Mouse (Mus musculus) cerebellum, adult 9-10 months (tissue): ENCODE data around the gene Susd1.

Experiments
- DNase-seq: peaks from one replicate; pipeline ENCODE4 v3.0.0; 2022

The Susd1 gene

DNA sequence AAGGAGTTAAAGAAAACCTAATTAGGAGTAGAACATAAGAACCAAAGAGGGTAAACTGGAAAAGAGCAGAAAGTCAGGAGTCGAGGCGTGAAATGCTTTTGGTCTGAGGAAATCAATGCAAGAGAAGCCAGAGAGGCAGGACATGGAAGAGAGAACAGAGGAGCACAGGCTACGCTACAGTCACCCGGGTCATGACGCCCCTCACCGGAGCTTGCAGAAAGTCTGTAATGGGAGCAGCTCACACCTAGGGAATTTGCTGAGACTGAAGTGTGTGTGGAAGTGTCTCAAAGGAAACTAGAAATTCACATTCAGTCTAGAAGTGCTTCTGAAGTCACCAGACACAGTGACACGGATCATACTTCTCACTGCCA lies 102.0 kb downstream of the Susd1 start:
- no peak for DNase-seq

GRCm38 (mm10) chr4:59335616-59336438 lies 102.6 kb downstream of the Susd1 start:
- no peak for DNase-seq

- no peak for DNase-seq
Measured at GRCm38 (mm10) chr4:59335101-59335500, 103.3 kb downstream of the Susd1 start.

DNA sequence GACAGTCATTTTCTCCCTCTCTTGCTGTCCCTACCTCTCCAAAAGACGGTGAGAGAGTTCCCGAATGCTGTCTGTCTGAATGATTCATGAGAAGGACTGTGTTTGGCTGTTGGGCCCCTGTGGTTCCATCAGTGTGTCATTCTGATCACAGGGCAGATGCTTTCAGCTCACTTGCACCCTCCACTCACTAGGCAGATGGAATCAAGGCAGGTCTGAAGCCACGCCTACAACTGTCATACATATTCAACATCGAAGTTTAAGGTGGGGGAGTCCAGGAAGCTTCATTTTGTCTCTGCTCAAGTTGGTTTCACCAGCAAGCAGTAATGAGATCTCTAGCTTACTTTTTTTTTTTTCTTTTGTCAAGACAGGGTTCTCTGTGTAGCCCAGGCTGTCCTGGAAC lies 104.2 kb downstream of the Susd1 start:
- DNase-seq, result no peak

DNA sequence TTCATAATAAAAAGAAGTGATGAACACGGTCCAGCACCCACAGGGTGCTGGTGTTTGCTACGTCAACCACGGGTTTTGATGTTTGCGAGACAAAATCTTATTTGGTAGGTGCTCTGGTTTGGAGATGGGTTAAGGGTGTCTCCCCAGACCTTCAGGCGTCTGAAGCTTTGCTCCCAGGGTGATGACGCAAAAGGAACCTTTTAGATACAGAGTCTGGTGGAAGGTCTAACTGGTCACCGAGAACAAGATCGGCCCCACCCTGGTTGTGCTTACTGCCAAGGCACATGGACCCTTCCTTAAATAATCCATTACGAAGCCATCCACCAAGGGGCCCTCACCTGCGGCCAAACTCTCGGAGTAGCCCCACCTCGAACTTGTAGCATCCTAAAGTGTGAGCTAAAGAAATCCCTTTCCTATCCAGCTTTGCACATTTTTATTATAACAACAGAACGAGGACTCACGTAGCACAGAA lies 105.0 kb downstream of the Susd1 start:
- DNase-seq, result no peak

GRCm38 (mm10) chr4:59332691-59333423 lies 105.6 kb downstream of the Susd1 start:
- no peak for DNase-seq

GRCm38 (mm10) chr4:59332089-59332488 lies 106.3 kb downstream of the Susd1 start:
- no peak for DNase-seq

DNA sequence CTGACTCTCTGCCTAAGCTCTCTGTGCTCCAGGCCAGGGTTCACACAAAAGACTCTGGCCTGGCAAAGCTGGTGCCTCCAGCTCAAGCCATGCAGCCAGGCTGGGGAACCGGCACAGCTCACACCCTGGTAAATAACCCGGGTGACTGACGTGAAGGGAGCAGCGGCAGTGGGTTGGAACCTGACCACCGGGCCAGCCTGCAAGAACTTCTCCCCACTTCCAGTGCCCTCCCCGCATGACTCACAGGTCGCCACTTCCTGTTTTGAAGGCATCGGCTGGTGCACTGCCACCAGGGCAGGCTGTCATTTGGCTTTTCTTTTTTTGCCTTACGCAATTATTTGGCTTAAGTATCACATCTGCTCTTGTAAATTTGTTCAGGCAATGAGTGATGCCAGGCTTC lies 106.8 kb downstream of the Susd1 start:
- DNase-seq, result no peak

DNA sequence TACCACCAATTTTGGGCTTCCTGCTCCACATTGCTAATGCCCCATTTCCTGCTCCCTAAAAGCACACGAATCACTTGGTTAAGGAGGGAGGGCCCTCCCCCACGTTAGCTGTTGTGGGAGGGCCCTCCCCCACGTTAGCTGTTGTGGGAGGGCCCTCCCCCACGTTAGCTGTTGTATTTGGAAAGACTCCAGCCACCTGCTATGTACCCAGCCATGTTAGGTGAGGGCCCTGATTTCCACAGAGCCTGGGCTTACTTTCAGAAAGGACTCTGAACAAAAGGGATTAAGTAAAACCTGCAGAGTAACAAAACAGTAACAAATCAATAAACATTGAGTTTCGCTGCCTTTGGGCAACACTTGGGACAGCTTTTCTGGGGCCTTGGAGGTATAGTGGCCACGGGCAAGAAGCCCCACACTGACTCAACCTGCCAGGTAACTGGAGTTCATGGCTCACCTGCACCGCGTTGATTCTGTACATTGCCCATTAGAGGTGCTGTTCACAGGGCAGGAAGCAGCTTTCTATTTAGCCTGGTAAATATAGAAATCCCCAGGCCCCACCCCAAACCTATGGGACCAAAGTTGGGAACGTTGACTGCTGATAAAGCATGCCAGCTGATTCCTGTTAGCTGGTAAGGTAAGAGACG lies 107.3 kb downstream of the Susd1 start:
- no peak for DNase-seq

GRCm38 (mm10) chr4:59329461-59330304 lies 108.8 kb downstream of the Susd1 start:
- DNase-seq, result no peak

GRCm38 (mm10) chr4:59328821-59329220 lies 109.6 kb downstream of the Susd1 start:
- DNase-seq, result no peak

DNA sequence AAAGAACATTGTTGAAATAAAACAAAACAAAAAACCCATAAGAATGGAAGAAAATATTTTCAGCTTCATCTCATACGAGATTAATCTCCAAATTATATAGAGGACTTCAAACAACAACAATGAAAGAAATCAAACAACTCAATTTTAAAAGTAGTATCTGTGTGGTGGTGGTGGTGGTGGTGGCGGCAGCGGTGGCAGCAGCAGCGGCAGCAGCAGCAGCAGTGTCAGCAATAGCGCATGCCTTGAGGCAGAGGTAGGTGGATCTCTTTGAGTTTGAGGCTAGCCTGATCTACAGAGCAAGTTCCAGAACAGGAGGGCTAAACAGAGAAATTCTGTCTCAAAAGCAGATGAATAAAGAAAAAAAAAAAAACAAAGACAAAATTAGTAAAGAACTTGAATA lies 110.4 kb downstream of the Susd1 start:
- no peak for DNase-seq

- no peak for DNase-seq
Measured at GRCm38 (mm10) chr4:59326031-59326760, 112.2 kb downstream of the Susd1 start.

DNA sequence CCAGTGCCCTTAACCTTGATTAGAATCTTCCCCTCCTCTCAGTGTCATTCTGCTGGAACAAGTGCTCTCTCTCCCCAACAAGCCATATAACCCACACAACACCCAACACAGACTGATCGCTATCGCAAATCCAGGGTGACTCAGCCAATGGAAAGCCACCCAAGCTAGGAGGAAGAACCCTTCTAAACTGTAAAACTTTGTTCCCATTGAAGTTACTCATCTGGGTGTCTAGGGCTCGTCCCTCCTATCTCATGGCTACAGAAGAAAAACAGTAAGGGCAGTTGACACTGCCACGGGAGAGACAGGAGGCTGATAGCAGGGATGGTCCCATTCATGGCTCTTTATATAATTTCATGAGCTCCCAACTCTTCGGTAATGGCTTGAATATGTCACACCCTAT lies 114.1 kb downstream of the Susd1 start:
- DNase-seq, result no peak

DNA sequence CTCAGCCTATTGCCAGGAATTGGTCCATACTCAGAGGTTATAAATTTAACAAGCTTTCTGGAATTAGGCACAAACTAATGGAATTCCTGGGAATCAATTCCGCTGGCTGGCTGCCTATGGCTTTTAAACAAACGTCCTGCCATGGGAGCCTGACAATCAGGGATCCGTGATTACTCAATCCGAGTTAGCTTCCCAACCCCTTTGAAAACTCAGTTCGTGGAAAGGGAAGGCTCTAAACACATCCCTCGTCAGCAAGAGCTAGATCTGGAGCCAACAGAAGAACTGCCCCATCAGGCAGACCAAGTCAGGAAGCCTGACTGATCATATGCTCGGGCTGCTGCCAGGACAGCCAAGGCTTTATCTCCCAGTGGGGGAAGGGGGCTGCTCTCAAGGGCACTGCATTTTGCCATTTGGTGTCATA lies 115.2 kb downstream of the Susd1 start:
- no peak for DNase-seq

DNA sequence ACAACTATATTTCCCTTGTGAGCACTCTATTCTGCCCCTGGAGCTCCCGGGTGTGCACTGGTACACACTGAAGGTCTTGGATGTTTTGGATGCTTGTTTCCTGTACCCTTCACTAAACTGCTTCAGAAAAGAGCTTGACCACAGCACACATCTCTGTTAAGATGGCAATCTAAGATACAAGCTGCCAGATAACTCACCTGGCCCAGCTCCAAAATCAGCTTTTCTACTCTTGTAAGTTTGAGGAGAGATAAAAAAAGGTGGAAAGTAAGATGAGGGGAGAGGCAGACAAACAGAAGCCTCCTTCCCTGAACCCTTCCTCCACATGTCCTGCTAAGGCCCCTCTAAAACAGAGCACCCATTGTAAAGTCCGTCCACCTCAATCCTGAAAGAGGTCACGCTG lies 115.7 kb downstream of the Susd1 start:
- no peak for DNase-seq

DNA sequence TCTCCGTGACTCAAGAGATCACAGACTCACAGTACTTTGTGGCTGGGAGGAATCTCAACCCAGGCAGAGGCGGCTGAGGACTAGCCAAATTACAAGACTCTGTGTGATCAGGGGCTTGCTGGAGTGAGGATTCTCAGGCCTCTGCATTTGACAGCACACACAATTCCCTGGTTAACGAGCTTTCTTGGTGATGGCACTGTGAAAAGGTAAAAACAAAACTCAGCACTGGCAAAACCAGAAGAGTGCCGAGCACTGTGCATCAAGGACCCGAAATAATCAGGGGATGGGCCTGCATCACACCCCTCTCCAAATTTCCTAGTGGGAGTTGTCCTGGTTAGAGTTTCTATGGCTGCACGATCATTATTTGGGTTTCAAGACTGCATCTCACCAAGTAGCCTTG lies 116.4 kb downstream of the Susd1 start:
- DNase-seq, result no peak

DNA sequence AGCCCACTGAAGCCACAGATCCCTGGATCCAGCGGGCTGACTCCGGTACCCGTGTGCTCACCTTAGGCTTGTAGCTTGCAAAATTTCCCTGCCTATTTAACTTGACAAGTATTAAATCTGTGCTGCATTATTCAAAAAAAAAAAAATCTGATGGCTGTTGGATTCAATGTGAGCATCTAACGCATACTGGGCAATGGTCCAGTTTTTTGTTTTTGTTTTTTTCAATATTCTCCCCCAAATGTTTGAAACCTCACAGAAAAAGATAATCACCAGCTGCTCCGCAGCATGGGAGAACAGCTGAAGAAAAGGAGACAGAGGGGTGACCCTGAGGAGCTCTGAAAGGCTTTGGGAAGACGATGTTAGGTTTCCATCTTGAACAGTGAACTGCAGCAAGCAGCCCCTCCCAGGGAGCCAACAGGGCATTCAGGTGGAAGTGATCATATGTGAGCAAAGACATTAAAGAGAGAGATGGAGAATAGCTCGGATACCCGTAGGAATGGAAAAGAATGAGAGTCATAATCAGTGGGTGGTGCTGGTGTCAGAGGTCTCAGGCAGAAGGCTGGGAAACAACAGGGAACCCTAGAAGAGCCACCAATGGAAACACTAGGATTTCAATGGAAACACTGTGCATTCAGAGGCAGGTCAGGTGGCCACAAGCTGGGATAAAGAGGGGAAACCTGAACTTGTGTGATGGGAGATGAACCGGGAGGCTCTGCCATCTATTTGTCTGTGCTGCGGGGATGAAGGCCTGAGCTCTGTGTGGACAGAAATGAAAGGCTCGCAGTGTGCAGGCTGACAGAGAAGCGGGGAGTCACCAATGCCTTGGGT lies 117.0 kb downstream of the Susd1 start:
- DNase-seq, result no peak

GRCm38 (mm10) chr4:59319136-59319941 lies 119.1 kb downstream of the Susd1 start:
- no peak for DNase-seq

GRCm38 (mm10) chr4:59318602-59319001 lies 119.8 kb downstream of the Susd1 start:
- no peak for DNase-seq
